Mouse (Mus musculus): ENCODE measurements around the gene Psapl1.

- TF ChIP-seq EP300 (IDR thresholded peaks at IDR 0.05; ENCODE audit: low read length) (no peak), BHLHE40 (IDR thresholded peaks at IDR 0.05; ENCODE audit: low read depth, low read length) (no peak), POLR2A (IDR thresholded peaks at IDR 0.05; ENCODE audit: low read depth, low read length) (no peak), CTCF (conservative IDR thresholded peaks at IDR 0.05 in 1 of 2, IDR thresholded peaks at IDR 0.05 in 1 of 2; ENCODE audit: low read depth in 2 of 2, low read length in 2 of 2) (no peak), NRF1 (IDR thresholded peaks at IDR 0.05; ENCODE audit: low read depth, low read length) (no peak), JUND (conservative IDR thresholded peaks at IDR 0.05; ENCODE audit: low read depth, low read length) (no peak), MYC (IDR thresholded peaks at IDR 0.05; ENCODE audit: low read depth, low read length) (no peak), TBP (conservative IDR thresholded peaks at IDR 0.05; ENCODE audit: low read depth, low read length) (no peak)
Observed at GRCm38 (mm10) chr5:36220626-36221025, 16.8 kb downstream of the Psapl1 start.
